Mouse (Mus musculus): ENCODE results near the gene Lmo4. TPM values are rescaled to one million over a fixed set of nuclear protein-coding genes. Genes with fewer than 3 reads are reported as not detected.

The Lmo4 gene
- polyA plus RNA-seq (2012; rRNA removed): 338 and 350 TPM in 2 replicates

GRCm38 (mm10) chr3:144204413-144205311 lies at the start of gene Lmo4:
Gene Lmo4 (minus strand): TSS chr3:144205220.
- H3K27ac ChIP-seq (ENCODE audit: insufficient read depth, low read length): peak within 1 kb of the TSS; percentile 94
- H3K4me1 ChIP-seq (ENCODE audit: control insufficient read depth, insufficient read depth, low read length): peaks cover 2% of the 10 kb centered on the region; the same call in 1 of the 2 replicates
- TF ChIP-seq CTCF (IDR thresholded peaks at IDR 0.05; ENCODE audit: extremely low read depth, insufficient read depth, low read length) (no peak), POLR2A (IDR thresholded peaks at IDR 0.05; ENCODE audit: extremely low read depth, insufficient read depth, low read length) (0 out of 2 replicates have a peak, but pooled peaks have one; percentile 40)
- peak within 1 kb of the TSS; percentile 67 for H3K4me3 ChIP-seq (ENCODE audit: insufficient read depth, low read length)

GRCm38 (mm10) chr3:144254281-144254680 lies 49.3 kb upstream of the Lmo4 start:
- TF ChIP-seq POLR2A (IDR thresholded peaks at IDR 0.05; ENCODE audit: extremely low read depth, insufficient read depth, low read length): no peak
- no peak for TF ChIP-seq CTCF (IDR thresholded peaks at IDR 0.05; ENCODE audit: extremely low read depth, insufficient read depth, low read length)
- Histone ChIP-seq H3K27ac (ENCODE audit: insufficient read depth, low read length) (no peak overlapping the region), H3K4me3 (ENCODE audit: insufficient read depth, low read length) (no peak overlapping the region), H3K4me1 (ENCODE audit: control insufficient read depth, insufficient read depth, low read length) (no peaks in the 10 kb centered on the region)

- TF ChIP-seq CTCF (IDR thresholded peaks at IDR 0.05; ENCODE audit: extremely low read depth, insufficient read depth, low read length) (no peak), POLR2A (IDR thresholded peaks at IDR 0.05; ENCODE audit: extremely low read depth, insufficient read depth, low read length) (no peak)
- Histone ChIP-seq H3K4me1 (ENCODE audit: control insufficient read depth, insufficient read depth, low read length) (no peaks in the 10 kb centered on the region), H3K4me3 (ENCODE audit: insufficient read depth, low read length) (no peak overlapping the region), H3K27ac (ENCODE audit: insufficient read depth, low read length) (no peak overlapping the region)
These were observed 48.0 kb upstream of the Lmo4 start for GRCm38 (mm10) chr3:144253018-144253417.

DNA sequence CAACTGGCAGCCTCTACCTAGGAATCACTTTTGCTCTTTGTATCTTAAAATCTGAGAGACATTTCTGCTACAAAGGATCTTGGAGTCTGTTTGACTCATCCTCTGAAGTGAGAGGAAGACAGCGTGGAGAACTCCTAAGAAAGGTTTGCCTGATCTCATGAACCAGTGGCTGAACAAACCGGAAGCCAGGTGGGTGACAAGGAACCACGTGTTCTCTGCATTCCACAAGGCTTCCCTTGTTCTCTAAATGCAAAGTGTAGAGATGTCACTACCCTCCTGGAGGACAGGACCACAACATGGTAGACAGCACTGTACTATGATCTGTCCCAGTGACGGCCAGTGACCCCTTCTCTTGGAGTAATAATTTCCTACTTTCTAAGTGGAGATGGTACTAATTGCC lies 47.1 kb upstream of the Lmo4 start:
- no peak for TF ChIP-seq CTCF (IDR thresholded peaks at IDR 0.05; ENCODE audit: extremely low read depth, insufficient read depth, low read length)
- no peak for TF ChIP-seq POLR2A (IDR thresholded peaks at IDR 0.05; ENCODE audit: extremely low read depth, insufficient read depth, low read length)
- Histone ChIP-seq H3K4me3 (ENCODE audit: insufficient read depth, low read length) (no peak overlapping the region), H3K4me1 (ENCODE audit: control insufficient read depth, insufficient read depth, low read length) (no peaks in the 10 kb centered on the region), H3K27ac (ENCODE audit: insufficient read depth, low read length) (no peak overlapping the region)

DNA sequence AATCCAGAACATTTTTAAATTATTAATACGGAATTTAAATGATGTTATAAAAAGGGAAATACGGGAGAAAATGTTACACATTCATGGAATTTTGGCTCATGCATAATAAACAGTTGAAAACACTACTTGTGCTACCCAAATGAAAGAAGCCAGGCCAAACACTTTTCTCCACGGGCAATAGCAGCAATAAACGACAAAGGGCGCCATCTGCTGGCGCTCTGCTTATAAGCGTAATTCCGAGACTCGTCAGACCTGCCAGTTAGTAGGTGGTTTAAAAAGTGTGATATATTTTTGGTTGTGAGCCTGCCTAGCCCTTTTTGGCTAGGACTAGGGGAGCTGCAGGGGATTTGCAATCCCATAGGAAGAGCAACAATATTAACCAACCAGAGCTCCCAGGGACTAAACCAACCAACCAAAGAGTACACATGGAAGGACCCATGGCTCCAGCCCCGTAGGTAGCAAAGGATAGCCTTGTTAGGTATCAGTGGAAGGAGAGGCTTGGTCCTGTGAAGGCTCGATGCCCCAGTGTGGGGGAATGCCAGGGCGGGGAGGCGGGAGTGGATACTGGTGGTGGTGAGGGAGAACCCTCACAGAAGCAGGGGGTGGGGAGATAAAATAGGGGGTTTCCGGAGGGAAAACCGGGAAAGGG lies 37.1 kb upstream of the Lmo4 start:
- TF ChIP-seq CTCF (IDR thresholded peaks at IDR 0.05; ENCODE audit: extremely low read depth, insufficient read depth, low read length): peak; percentile 83
- TF ChIP-seq POLR2A (IDR thresholded peaks at IDR 0.05; ENCODE audit: extremely low read depth, insufficient read depth, low read length): no peak
- Histone ChIP-seq H3K27ac (ENCODE audit: insufficient read depth, low read length) (no peak overlapping the region), H3K4me1 (ENCODE audit: control insufficient read depth, insufficient read depth, low read length) (no peaks in the 10 kb centered on the region), H3K4me3 (ENCODE audit: insufficient read depth, low read length) (no peak overlapping the region)

DNA sequence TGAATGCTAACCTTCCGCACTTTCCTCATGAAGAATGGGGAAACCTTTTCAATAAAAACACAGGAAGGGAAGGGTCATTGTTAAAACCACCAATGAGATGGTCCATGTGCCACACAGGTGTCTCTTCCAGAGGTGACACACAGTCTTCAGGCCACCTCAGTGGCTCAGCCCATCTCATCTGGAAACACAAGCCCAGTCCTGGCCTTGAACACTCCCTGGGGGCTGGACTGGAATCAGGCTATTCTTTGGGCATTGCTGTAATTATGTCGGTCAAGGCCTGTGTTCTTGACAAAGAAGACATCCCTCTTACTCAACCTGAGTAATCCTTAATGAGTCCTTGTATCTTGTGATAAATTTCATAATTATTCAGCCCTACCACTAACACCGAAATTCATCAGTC lies 36.1 kb upstream of the Lmo4 start:
- no peak overlapping the region for H3K4me3 ChIP-seq (ENCODE audit: insufficient read depth, low read length)

DNA sequence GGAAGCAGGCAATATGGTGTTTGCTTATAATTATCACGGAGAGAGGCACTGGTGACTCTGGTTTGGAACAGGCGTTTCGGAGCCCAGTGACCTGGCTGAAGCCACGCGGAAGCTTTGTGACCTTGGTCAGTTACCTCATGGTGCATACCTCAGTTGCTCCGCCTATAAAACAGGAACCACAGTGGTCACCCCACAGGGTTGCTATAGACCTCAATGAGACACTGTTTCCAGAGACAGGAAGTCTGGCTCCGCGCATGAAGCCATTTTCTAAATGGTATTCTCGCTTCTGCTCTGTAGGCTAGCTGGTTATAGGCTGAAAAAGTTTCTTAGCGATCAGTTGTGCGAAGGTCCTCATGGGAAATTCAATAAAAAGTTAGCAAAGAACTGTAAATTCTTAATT lies 33.5 kb upstream of the Lmo4 start:
- Histone ChIP-seq H3K27ac (ENCODE audit: insufficient read depth, low read length) (no peak overlapping the region), H3K4me3 (ENCODE audit: insufficient read depth, low read length) (no peak overlapping the region), H3K4me1 (ENCODE audit: control insufficient read depth, insufficient read depth, low read length) (no peaks in the 10 kb centered on the region)
- TF ChIP-seq POLR2A (IDR thresholded peaks at IDR 0.05; ENCODE audit: extremely low read depth, insufficient read depth, low read length) (no peak), CTCF (IDR thresholded peaks at IDR 0.05; ENCODE audit: extremely low read depth, insufficient read depth, low read length) (no peak)

More for the DNA sequence above, 36.1 kb upstream of the Lmo4 start:
- Histone ChIP-seq H3K4me1 (ENCODE audit: control insufficient read depth, insufficient read depth, low read length) (no peaks in the 10 kb centered on the region), H3K27ac (ENCODE audit: insufficient read depth, low read length) (no peak overlapping the region)
- TF ChIP-seq CTCF (IDR thresholded peaks at IDR 0.05; ENCODE audit: extremely low read depth, insufficient read depth, low read length) (no peak), POLR2A (IDR thresholded peaks at IDR 0.05; ENCODE audit: extremely low read depth, insufficient read depth, low read length) (no peak)

DNA sequence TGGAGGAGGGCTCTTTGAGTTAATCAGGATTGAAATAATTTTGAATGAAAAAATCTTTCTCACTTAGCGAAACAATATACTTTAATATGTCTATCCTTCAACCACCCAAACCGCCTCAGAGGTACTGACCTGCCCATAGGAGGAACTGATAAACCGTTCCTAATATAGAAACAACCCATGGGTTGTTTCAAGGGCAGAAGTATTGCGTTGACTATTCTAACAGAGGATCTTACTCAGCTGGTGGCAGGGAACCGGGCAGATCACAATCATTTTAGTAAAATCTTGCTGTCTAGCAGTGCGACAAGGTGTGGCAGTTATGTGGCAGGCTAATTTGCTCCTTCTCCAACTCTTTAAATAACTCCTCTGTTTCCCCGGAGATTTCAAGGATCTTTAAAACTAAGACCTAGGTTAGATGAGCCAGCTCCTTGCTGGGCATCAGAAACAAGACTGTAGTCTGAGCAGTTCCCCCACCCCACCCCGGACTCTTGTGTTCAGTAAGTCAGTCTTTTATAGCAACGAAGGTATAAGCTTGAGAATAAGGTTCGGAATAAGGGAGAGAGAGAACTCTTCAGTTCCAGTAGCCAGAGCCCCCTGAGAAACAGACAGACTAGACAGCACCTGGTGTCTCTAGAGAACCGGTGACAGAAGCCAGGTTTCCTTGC lies 27.5 kb upstream of the Lmo4 start:
- TF ChIP-seq POLR2A (IDR thresholded peaks at IDR 0.05; ENCODE audit: extremely low read depth, insufficient read depth, low read length) (no peak), CTCF (IDR thresholded peaks at IDR 0.05; ENCODE audit: extremely low read depth, insufficient read depth, low read length) (no peak)

DNA sequence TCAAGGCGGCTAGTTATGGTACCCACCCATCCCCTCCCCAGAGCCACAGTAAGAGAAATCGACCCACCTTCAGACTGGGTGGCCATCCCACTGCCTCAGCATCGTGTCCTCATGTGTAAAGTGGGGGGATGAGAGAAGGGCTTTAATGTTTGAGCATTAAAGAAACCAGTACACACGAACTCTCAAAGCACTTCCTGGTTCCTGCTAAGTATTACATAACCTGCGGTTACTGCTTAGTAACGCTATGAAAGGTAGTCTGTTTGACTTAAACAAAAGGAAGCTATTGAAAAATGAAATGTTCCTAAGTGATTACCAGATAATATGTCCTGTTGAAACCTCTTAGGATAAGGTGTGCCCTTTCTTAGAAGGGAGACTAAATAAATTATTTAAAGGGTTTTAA lies 26.9 kb upstream of the Lmo4 start:
- no peak overlapping the region for H3K4me3 ChIP-seq (ENCODE audit: insufficient read depth, low read length)
- TF ChIP-seq POLR2A (IDR thresholded peaks at IDR 0.05; ENCODE audit: extremely low read depth, insufficient read depth, low read length): no peak
- TF ChIP-seq CTCF (IDR thresholded peaks at IDR 0.05; ENCODE audit: extremely low read depth, insufficient read depth, low read length): no peak
- H3K4me1 ChIP-seq (ENCODE audit: control insufficient read depth, insufficient read depth, low read length): no peaks in the 10 kb centered on the region
- no peak overlapping the region for H3K27ac ChIP-seq (ENCODE audit: insufficient read depth, low read length)

More for the DNA sequence above, 27.5 kb upstream of the Lmo4 start:
- Histone ChIP-seq H3K4me3 (ENCODE audit: insufficient read depth, low read length) (no peak overlapping the region), H3K4me1 (ENCODE audit: control insufficient read depth, insufficient read depth, low read length) (no peaks in the 10 kb centered on the region), H3K27ac (ENCODE audit: insufficient read depth, low read length) (no peak overlapping the region)
